Mouse (Mus musculus) CH12.LX (cell line): Measurements from ENCODE around the gene Gm11084. TPM values are rescaled to one million over a fixed set of nuclear protein-coding genes. Genes with fewer than 3 reads are reported as not detected.

Source experiments
- DNase-seq: peaks from one replicate; pipeline ENCODE4 v3.0.0-alpha.2; 2013; ENCODE audit errors: extremely low read depth
- H3K27ac ChIP-seq: 2 replicates; pipeline ENCODE4 v1.5.1; 2012; ENCODE audit warnings: low read depth, mild to moderate bottlenecking, control low read depth, moderate library complexity; ENCODE audit not compliant: insufficient read depth
- H3K27me3 ChIP-seq: replicated peaks from 2 replicates; pipeline ENCODE3; 2012; ENCODE audit warnings: inconsistent platforms
- H3K36me3 ChIP-seq, 2 experiments: replicated peaks in 1 of 2; 2 replicates each; pipeline versions ENCODE3 to v1.6.1; 2012; ENCODE audit warnings: inconsistent platforms in 1 of 2, low read length in 1 of 2, mild to moderate bottlenecking in 1 of 2, mixed read lengths in 1 of 2, moderate library complexity in 1 of 2; ENCODE audit not compliant: control insufficient read depth in 1 of 2, insufficient read depth in 1 of 2
- H3K4me1 ChIP-seq, 2 experiments: 2 replicates each; pipeline ENCODE4 v1.6.1; 2012; ENCODE audit warnings: inconsistent platforms in 1 of 2, moderate library complexity in 1 of 2; ENCODE audit not compliant: insufficient read depth in 2 of 2, control insufficient read depth in 1 of 2
- H3K4me2 ChIP-seq: 2 replicates; pipeline ENCODE4 v1.6.1; 2012; ENCODE audit warnings: low read depth, mild to moderate bottlenecking, control low read depth; ENCODE audit not compliant: poor library complexity, insufficient read depth, severe bottlenecking
- H3K4me3 ChIP-seq, 3 experiments: fragments of 150-350 bp in 1 of 3; sonication (generic) in 1 of 3; replicated peaks in 1 of 3; 2 replicates each; pipeline versions ENCODE3 to v1.5.1; 2011 to 2012; ENCODE audit warnings: low read depth in 2 of 3, low read length in 2 of 3, mild to moderate bottlenecking in 2 of 3, moderate library complexity in 2 of 3, control low read depth in 1 of 3, improper control_type of control experiment in 1 of 3, inconsistent platforms in 1 of 3, mixed read lengths in 1 of 3; ENCODE audit not compliant: poor library complexity in 1 of 3
- H3K79me2 ChIP-seq: replicated peaks from 2 replicates; pipeline ENCODE4 v1.6.1; 2012; ENCODE audit warnings: mild to moderate bottlenecking, moderate library complexity; ENCODE audit not compliant: control insufficient read depth, poor library complexity, insufficient read depth, severe bottlenecking; ENCODE audit errors: extremely low read depth
- H3K9ac ChIP-seq: 2 replicates; pipeline ENCODE4 v1.6.1; 2012; ENCODE audit warnings: low read depth, mild to moderate bottlenecking, control low read depth, moderate library complexity; ENCODE audit not compliant: insufficient read depth
- H3K9me3 ChIP-seq: replicated peaks from 2 replicates; pipeline ENCODE3; 2012; ENCODE audit warnings: low read length, inconsistent platforms, mixed read lengths
- BHLHE40 ChIP-seq: IDR thresholded peaks from 2 replicates; pipeline ENCODE4 v1.6.1; 2011; ENCODE audit warnings: mild to moderate bottlenecking, low read depth, low read length, improper control_type of control experiment
- CHD2 ChIP-seq: IDR thresholded peaks from 2 replicates; pipeline ENCODE4 v1.6.1; 2011; ENCODE audit warnings: low read length, improper control_type of control experiment
- ETS1 ChIP-seq: conservative IDR thresholded peaks from 2 replicates; pipeline ENCODE4 v1.6.1; 2012; ENCODE audit warnings: low read depth, mild to moderate bottlenecking, inconsistent platforms, low read length, improper control_type of control experiment, moderate library complexity
- HCFC1 ChIP-seq: IDR thresholded peaks from 2 replicates; pipeline ENCODE4 v1.6.1; 2012; ENCODE audit warnings: low read depth, mild to moderate bottlenecking, inconsistent platforms, low read length, improper control_type of control experiment
- JUN ChIP-seq: IDR thresholded peaks from 2 replicates; pipeline ENCODE4 v1.6.1; 2011; ENCODE audit warnings: low read depth, mild to moderate bottlenecking, low read length, improper control_type of control experiment, moderate library complexity; ENCODE audit not compliant: insufficient read depth
- JUND ChIP-seq: conservative IDR thresholded peaks from 2 replicates; pipeline ENCODE4 v1.6.1; 2011; ENCODE audit warnings: low read depth, low read length, improper control_type of control experiment
- KAT2A ChIP-seq: IDR thresholded peaks from 2 replicates; pipeline ENCODE4 v1.6.1; 2012; ENCODE audit warnings: low read length, improper control_type of control experiment, inconsistent platforms; ENCODE audit not compliant: insufficient replicate concordance
- MAFK ChIP-seq: IDR thresholded peaks from 2 replicates; pipeline ENCODE4 v1.6.1; 2011; ENCODE audit warnings: low read length, improper control_type of control experiment; ENCODE audit not compliant: insufficient replicate concordance
- MAX ChIP-seq: IDR thresholded peaks from 2 replicates; pipeline ENCODE4 v1.6.1; 2011; ENCODE audit warnings: low read length, improper control_type of control experiment
- MEF2A ChIP-seq: IDR thresholded peaks from 2 replicates; pipeline ENCODE4 v1.6.1; 2014; ENCODE audit warnings: low read depth, mild to moderate bottlenecking, inconsistent platforms, low read length, improper control_type of control experiment, borderline replicate concordance
- MXI1 ChIP-seq: IDR thresholded peaks from 2 replicates; pipeline ENCODE4 v1.6.1; 2011; ENCODE audit warnings: mild to moderate bottlenecking, low read depth, low read length, improper control_type of control experiment
- MYC ChIP-seq: IDR thresholded peaks from 2 replicates; pipeline ENCODE4 v1.6.1; 2011; ENCODE audit warnings: low read depth, mild to moderate bottlenecking, improper control_type of control experiment, low read length
- NELFE ChIP-seq: IDR thresholded peaks from 2 replicates; pipeline ENCODE4 v1.6.1; 2011; ENCODE audit warnings: low read depth, low read length, improper control_type of control experiment
- NRF1 ChIP-seq: IDR thresholded peaks from 2 replicates; pipeline ENCODE4 v1.6.1; 2014; ENCODE audit warnings: low read depth, mild to moderate bottlenecking, inconsistent platforms, low read length, improper control_type of control experiment, moderate library complexity
- PAX5 ChIP-seq: IDR thresholded peaks from 2 replicates; pipeline ENCODE4 v1.6.1; 2012; ENCODE audit warnings: low read length, inconsistent platforms, mixed read lengths
- POLR2A ChIP-seq: IDR thresholded peaks from 2 replicates; pipeline ENCODE4 v1.6.1; 2011; ENCODE audit warnings: low read depth, mild to moderate bottlenecking, improper control_type of control experiment, low read length
- POLR2AphosphoS2 ChIP-seq: IDR thresholded peaks from 2 replicates; pipeline ENCODE4 v1.6.1; 2011; ENCODE audit warnings: low read depth, low read length, improper control_type of control experiment
- SIN3A ChIP-seq: IDR thresholded peaks from 2 replicates; pipeline ENCODE4 v1.6.1; 2012; ENCODE audit warnings: low read length, improper control_type of control experiment, inconsistent platforms
- SMC3 ChIP-seq: IDR thresholded peaks from 2 replicates; pipeline ENCODE4 v1.6.1; 2011; ENCODE audit warnings: low read depth, low read length, improper control_type of control experiment
- TCF12 ChIP-seq: IDR thresholded peaks from 2 replicates; pipeline ENCODE4 v1.6.1; 2014; ENCODE audit warnings: low read depth, mild to moderate bottlenecking, inconsistent platforms, low read length, improper control_type of control experiment
- UBTF ChIP-seq: IDR thresholded peaks from 2 replicates; pipeline ENCODE4 v1.6.1; 2012; ENCODE audit warnings: low read depth, mild to moderate bottlenecking, inconsistent platforms, low read length, improper control_type of control experiment, moderate library complexity
- USF2 ChIP-seq: conservative IDR thresholded peaks from 2 replicates; pipeline ENCODE4 v1.6.1; 2011; ENCODE audit warnings: low read depth, low read length, improper control_type of control experiment
- ZC3H11A ChIP-seq: IDR thresholded peaks from 2 replicates; pipeline ENCODE4 v1.6.1; 2012; ENCODE audit warnings: low read depth, mild to moderate bottlenecking, inconsistent platforms, low read length, improper control_type of control experiment
- dilution Hi-C: fragments of 300-500 bp; cut with MboI; formaldehyde crosslinking; loops from 2 replicates; pipeline ENCODE4 v1.14.3; 2020; ENCODE audit warnings: low sequenced_read_pairs; ENCODE audit not compliant: extremely low pct_unique_long_range_greater_than_20kb, extremely low pct_ligation_motif_present
- in situ Hi-C: fragments of 300-500 bp; cut with MboI; formaldehyde crosslinking; loops from 3 replicates; pipeline ENCODE4 v1.14.3; 2019; ENCODE audit warnings: low sequenced_read_pairs, low pct_ligation_motif_present, low pct_unique_long_range_greater_than_20kb, mixed read lengths
- polyA plus RNA-seq: library from polyadenylated mRNA; unstranded; fragments of >175 nt; gene quantifications from 2 replicates; pipeline ENCODE4 v1.2.1, GENCODE M21; 2012; ENCODE audit warnings: low read depth; ENCODE audit not compliant: insufficient read length
- total RNA-seq, 2 experiments: library from RNA; depleted of rRNA; stranded (reverse); fragments of 300-350 nt in 1 of 2; fragments of >200 nt in 1 of 2; gene quantifications; 2 replicates each; pipeline ENCODE4 v1.2.3; 2012 to 2014

Gene Gm11084
- total and polyA plus RNA-seq, 3 experiments, result not detected

DNA sequence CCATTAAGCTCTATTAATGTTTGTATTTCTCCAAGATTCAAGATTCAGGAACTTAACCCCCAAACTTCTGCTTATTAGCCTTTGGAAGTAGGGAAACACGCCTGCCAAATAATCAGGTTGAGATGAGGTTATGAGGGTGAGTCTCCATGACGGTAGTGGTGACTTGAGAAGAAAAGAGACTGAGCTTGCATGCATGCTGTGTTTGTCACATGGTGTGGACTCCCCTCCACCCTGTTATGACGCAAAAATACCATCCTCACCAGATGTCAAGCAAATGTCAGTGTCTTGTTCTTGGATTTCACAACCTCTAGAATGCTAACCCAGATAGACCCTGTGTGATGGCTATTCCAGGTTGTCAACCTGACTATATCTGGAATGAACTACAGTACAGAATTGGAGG is 43.3 kb upstream of the Gm11084 start:
- in situ Hi-C loops, result no loop called here
- TF ChIP-seq POLR2AphosphoS2 (no peak), MAX (no peak), POLR2A (no peak), HCFC1 (no peak), MYC (no peak), USF2 (no peak), PAX5 (no peak), TCF12 (no peak), MEF2A (no peak), CHD2 (no peak), UBTF (no peak), KAT2A (no peak), NRF1 (no peak), MAFK (no peak), ETS1 (no peak), MXI1 (no peak), NELFE (no peak), ZC3H11A (no peak), SMC3 (no peak)
- TF ChIP-seq, all 38 proteins: peak for 0
- no peak overlapping the region for H3K4me2 ChIP-seq
- H3K9me3 ChIP-seq, result peaks cover 2% of the 10 kb centered on the region
- DNase-seq, result no peak
- H3K79me2 ChIP-seq, result no peaks in the 10 kb centered on the region
- no peak overlapping the region for H3K4me3 ChIP-seq
- no peaks in the 10 kb centered on the region for H3K27me3 ChIP-seq
- no peaks in the 10 kb centered on the region for H3K36me3 ChIP-seq
- no peak overlapping the region for H3K9ac ChIP-seq
- dilution Hi-C loops, result no loop called here
- H3K4me1 ChIP-seq, result peaks cover 4 to 23% of the 10 kb centered on the region in 2 experiments
- H3K27ac ChIP-seq, result no peak overlapping the region

DNA sequence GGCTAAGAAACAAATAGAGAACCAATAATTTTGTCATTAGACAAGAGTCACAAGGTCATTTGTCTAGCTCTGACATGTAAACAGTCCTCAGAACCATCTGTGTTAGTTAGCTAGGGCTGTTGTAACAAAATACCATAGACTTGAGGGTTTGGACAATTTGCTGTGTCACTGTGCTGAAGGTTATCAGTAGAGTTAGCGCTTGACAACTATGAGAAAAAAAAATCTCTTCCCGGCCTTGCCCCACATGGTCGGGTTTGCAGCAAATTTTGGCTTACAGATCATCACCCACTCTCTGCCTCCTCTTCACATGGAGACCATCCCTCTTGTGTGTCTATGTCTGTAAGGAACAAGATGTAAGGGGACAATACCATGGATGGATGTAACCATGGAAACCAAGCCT is 41.5 kb upstream of the Gm11084 start:
- dilution Hi-C loops, result no loop called here

More for the DNA sequence above, 41.5 kb upstream of the Gm11084 start:
- Histone ChIP-seq H3K4me3 (no peak overlapping the region), H3K79me2 (no peaks in the 10 kb centered on the region), H3K36me3 (no peaks in the 10 kb centered on the region), H3K4me2 (no peak overlapping the region), H3K27ac (no peak overlapping the region), H3K4me1 (peaks cover 0 to 18% of the 10 kb centered on the region in 2 experiments; a peak in 2 of 4 replicates), H3K9me3 (peaks cover 2% of the 10 kb centered on the region), H3K27me3 (no peaks in the 10 kb centered on the region), H3K9ac (no peak overlapping the region)
- in situ Hi-C loops, result no loop called here
- TF ChIP-seq SMC3 (no peak), MAX (no peak), JUND (no peak), SIN3A (no peak), BHLHE40 (no peak), JUN (no peak)
- DNase-seq, result no peak
